Mouse (Mus musculus): ENCODE measurements around the gene 0610037L13Rik.

GRCm38 (mm10) chr4:107923803-107924194, 34.2 kb downstream of the 0610037L13Rik start:
- no peak for TF ChIP-seq POLR2A (IDR thresholded peaks at IDR 0.05; ENCODE audit: insufficient read depth, low read depth, low read length)
- no peak for TF ChIP-seq CTCF (IDR thresholded peaks at IDR 0.05; ENCODE audit: insufficient read depth, low read depth, low read length)
